Mouse (Mus musculus) megakaryocyte-erythroid progenitor cell, adult 5 weeks (primary cell): ENCODE measurements around the gene Abi2. TPM values are rescaled to one million over a fixed set of nuclear protein-coding genes. Genes with fewer than 3 reads are reported as not detected.

Source experiments
- polyA plus RNA-seq: library from polyadenylated mRNA; stranded (reverse); fragments of >175 nt; gene quantifications from 2 replicates; pipeline ENCODE4 v1.2.3, GENCODE M21; 2012

The Abi2 gene
- polyA plus RNA-seq, result 10.8 and 18.8 TPM in 2 replicates

GRCm38 (mm10) chr1:60409168-60409828 lies at the start of gene Abi2:
Abi2 (plus strand) TSS chr1:60409619.

Other genes with a start within 250 kb of the Abi2 start
- 0.30 and 0.31 TPM in 2 replicates for gene Nbeal1, start 229.0 kb upstream of the Abi2 start, polyA plus RNA-seq
- gene Cyp20a1, start 66.3 kb upstream of the Abi2 start, polyA plus RNA-seq, result 5.8 and 9.2 TPM in 2 replicates
- 0.82 and 1.1 TPM in 2 replicates for gene Raph1, start 157.5 kb downstream of the Abi2 start, polyA plus RNA-seq